Mouse (Mus musculus): ENCODE data around the gene Fbxw19.
"Not testable (repeated sequence)": the region's sequence is repeated elsewhere in the genome, so short reads cannot be mapped to it uniquely, and the experiment has no call there.

Gene Fbxw19

DNA sequence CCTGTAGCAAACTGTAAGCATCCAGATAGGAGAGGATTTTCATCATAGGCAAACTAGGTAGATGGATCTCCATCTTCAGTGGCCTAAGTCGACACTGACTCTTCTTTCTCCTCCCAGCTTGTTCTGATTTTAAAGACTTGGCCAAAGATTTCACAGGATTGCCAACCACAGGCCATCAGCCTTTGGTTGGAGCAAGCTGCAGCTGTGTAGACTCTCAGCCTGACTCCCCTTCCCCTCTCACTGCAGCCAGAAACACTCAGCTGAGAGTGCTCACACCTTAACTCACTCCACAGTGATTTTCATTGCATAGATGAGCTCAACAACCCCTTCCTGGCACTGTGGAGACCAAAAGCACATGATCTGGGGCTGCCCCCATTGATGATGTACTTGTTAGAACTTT lies at the start of gene Fbxw19:
Fbxw19 (minus strand) TSS at position 101 of the 400 bp plus-strand sequence.
- not testable (repeated sequence) for DNase-seq (ENCODE audit: low spot score in 2 of 2)

DNA sequence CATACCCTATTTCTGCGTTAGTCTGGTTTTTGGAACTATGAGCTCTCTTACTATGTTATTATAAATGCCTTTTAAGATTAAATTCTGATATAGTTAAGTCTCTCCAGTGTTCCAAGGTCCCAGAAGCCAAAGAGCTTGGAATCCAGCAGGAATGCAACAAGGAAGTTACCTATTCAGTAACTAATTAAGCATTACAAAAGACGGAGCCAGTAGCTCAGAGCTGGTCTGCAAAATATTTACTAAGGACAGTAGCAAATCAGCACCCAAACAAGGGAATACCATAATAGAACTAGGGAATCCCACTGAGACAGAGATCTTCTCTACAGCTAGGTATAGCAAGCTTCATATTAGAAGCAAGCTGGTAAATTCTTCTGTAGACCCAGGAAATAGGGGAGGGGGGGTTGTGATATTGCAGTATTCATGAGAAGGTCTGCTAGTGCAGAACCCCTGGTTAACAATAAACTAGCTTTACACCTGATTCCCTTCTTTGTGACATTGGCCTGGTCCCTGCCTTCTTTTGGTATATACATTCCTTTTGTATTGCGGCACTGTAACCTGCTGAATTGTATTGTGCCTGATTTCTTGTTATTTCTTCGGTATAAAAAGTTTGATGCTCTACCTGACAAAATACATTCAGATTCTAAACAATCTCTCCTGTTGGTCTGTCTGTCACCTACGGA lies 27.9 kb upstream of the Fbxw19 start:
- no peak for DNase-seq (ENCODE audit: low spot score in 2 of 2)

DNA sequence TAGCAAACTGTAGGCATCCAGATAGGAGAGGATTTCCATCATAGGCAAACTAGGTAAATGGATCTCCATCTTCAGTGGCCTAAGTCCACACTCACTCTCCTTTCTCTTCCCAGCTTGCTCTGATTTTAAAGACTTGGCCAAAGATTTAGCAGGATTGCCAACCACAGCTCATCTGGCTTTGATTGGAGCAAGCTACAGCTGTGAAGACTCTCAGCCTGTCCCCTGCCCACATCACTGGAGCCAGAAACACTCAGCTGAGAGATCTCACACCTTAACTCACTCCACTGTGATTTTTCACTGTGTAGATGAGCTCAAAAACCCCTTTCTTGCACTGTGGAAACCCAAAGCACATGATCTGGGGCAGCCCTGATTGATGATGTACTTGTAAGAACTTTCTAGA lies 46.6 kb downstream of the Fbxw19 start, which contains the start of gene Fbxw16:
Fbxw16 (minus strand) TSS at position 101 of the 400 bp plus-strand sequence.
- DNase-seq (ENCODE audit: low spot score in 2 of 2), result no peak

DNA sequence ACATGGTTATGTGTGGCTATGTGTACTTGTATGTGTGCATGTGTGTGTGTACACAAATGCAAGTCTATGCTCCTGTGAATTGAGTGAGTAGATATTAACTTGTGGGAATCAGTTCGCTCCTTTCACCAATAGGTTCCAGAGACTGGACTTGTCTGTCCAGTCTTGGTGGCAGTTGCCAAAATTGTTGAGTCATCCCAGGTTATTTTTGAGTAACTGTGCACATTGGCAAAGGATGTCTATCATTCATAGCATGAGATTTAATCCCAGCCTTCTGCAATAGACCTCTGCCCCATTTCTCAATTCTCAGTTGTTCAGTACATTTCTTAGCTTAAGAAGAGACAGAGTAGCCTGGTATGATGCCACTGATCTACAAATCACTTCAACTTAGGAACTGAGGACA lies 62.7 kb downstream of the Fbxw19 start:
- DNase-seq (ENCODE audit: low spot score in 2 of 2), result no peak
